Mouse (Mus musculus): ENCODE results near the gene Tmem205. TPM values are rescaled to one million over a fixed set of nuclear protein-coding genes. Genes with fewer than 3 reads are reported as not detected.

Tmem205 gene
- total and polyA plus RNA-seq, 2 experiments from 2014 or later, result 44.2 to 50.9 TPM

DNA sequence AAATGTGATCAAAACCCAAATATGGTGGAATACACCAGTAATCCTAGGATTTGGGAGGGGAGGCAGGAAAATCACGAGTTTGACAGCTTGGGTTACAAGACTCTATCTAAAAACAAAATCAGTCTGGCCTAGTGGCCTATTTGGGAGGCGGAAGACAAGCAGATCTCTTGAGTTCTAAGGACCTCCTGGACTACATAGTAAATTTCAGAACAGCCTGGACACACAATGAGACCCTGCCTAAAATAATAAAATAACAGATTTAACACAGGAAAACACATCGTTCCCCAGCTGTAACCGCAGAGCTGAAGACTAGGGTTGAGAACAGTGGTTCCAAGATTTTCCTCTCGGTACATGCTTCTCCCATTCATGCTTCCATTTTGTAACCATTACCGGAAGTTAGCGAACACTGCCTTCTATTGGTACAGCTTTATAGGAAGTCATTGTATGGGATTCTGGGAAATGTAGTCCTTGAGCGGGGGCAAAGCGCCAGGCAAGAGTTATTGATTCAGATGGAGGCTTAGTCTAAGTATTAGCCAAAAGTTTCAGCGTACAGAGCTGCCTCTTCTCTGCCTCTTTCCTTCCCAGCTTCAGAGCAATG is 26.0 kb downstream of the Tmem205 start:
- peak overlapping the region; percentile 50 for H3K4me2 ChIP-seq (ENCODE audit: low read depth, low read length, poor library complexity, severe bottlenecking)
- no peaks in the 10 kb centered on the region for H3K4me1 ChIP-seq (ENCODE audit: insufficient read depth, low read length)
- 0 out of 2 replicates have a peak overlapping the region, but pooled peaks have one; percentile 29 for H3K9ac ChIP-seq (replicated peaks; ENCODE audit: low read length, poor library complexity, severe bottlenecking)
- ATAC-seq (ENCODE audit: low FRiP score) (peak; percentile 79), DNase-seq (ENCODE audit: low spot score) (peak; percentile 93)
- TF ChIP-seq CTCF (IDR thresholded peaks at IDR 0.05), result peak; percentile 65
- H3K9me3 ChIP-seq (ENCODE audit: low read length), result no peaks in the 10 kb centered on the region
- 17% methylated on average over 10 of the region's 10 CpGs for WGBS
- H3K27me3 ChIP-seq (ENCODE audit: insufficient read depth, low read length), result 0 out of 2 replicates have a peak, but pooled peaks cover 12% of the 10 kb centered on the region
- peak overlapping the region; percentile 64 for H3K27ac ChIP-seq (ENCODE audit: low read depth, low read length)
- no peaks in the 10 kb centered on the region for H3K36me3 ChIP-seq (ENCODE audit: insufficient read depth, low read length)
- peak overlapping the region; percentile 36 for H3K4me3 ChIP-seq (ENCODE audit: low read depth, low read length)

DNA sequence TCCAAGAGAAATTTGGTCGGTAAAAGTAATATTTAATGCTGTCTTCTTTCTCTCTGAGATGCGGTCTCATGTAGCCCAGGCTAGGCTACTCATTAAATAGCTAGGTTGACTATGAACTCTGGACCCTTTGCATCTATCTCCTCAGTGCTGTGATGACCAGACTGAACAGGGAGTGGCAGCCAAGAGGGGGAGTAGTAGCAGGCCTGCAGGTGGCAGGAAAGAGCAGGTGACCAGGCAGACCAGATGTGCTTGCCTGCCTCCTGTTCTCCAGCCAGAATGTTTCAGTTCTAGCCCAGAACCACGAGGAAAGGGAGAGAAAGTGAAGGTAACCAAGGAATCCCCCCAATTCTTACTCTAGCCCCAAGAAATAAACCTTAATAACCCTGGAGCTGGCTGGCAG is 38.1 kb downstream of the Tmem205 start:
- no peak for ATAC-seq (ENCODE audit: low FRiP score)
- no peak for TF ChIP-seq CTCF (IDR thresholded peaks at IDR 0.05)
- Histone ChIP-seq H3K4me2 (ENCODE audit: low read depth, low read length, poor library complexity, severe bottlenecking) (no peak overlapping the region), H3K9me3 (ENCODE audit: low read length) (no peaks in the 10 kb centered on the region), H3K27me3 (ENCODE audit: insufficient read depth, low read length) (peaks cover 3% of the 10 kb centered on the region; the same call in 1 of the 2 replicates), H3K9ac (replicated peaks; ENCODE audit: low read length, poor library complexity, severe bottlenecking) (no peak overlapping the region), H3K4me3 (ENCODE audit: low read depth, low read length) (no peak overlapping the region), H3K27ac (ENCODE audit: low read depth, low read length) (no peak overlapping the region), H3K36me3 (ENCODE audit: insufficient read depth, low read length) (no peaks in the 10 kb centered on the region), H3K4me1 (ENCODE audit: insufficient read depth, low read length) (no peaks in the 10 kb centered on the region)
- 63% methylated on average over 3 of the region's 3 CpGs for WGBS
- DNase-seq (ENCODE audit: low spot score), result no peak

DNA sequence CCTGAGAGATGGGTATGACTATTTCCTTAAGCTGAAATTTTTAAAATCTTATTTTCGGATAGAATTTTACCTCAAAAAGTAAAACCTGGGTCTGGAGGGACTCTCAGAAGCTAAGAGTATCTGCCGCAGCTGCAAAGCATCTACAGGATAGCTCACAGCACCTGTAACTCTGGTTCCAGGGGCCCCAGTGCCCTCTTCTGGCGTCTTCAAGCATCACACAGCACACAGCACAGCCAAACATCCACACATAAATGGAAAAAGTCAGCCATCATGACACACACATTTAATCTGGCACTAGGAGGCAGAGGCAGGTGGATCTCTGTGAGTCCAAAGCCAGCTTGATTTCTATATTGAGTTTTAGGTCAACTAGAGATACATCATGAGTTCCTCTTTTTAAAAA is 50.8 kb downstream of the Tmem205 start:
- Histone ChIP-seq H3K9ac (replicated peaks; ENCODE audit: low read length, poor library complexity, severe bottlenecking) (no peak overlapping the region), H3K4me1 (ENCODE audit: insufficient read depth, low read length) (no peaks in the 10 kb centered on the region), H3K27ac (ENCODE audit: low read depth, low read length) (no peak overlapping the region), H3K27me3 (ENCODE audit: insufficient read depth, low read length) (no peaks in the 10 kb centered on the region), H3K9me3 (ENCODE audit: low read length) (no peaks in the 10 kb centered on the region), H3K36me3 (ENCODE audit: insufficient read depth, low read length) (no peaks in the 10 kb centered on the region), H3K4me2 (ENCODE audit: low read depth, low read length, poor library complexity, severe bottlenecking) (no peak overlapping the region), H3K4me3 (ENCODE audit: low read depth, low read length) (no peak overlapping the region)
- ATAC-seq (ENCODE audit: low FRiP score) (no peak), DNase-seq (ENCODE audit: low spot score) (no peak)
- TF ChIP-seq CTCF (IDR thresholded peaks at IDR 0.05), result peak; percentile 31
- 62% methylated on average over 3 of the region's 3 CpGs for WGBS

DNA sequence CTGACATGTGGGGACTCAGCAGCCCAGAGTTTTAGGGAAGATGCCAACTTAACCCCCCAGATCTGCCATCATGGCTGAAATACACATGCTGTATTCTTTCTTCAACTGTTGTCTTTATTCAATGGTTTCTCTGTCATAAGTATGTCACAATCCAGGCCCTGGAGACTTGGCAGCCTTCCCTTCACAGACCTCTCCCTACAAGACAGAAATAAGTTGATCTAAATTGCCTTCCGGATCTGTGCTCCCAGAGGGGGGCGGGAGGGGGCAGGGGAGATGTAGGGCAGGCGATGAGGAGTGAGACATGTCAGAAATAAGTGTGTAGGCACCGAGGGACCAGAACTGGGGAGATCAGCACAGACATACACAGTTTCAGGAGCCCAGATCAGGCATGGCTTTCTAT is 55.2 kb downstream of the Tmem205 start:
- no peak for DNase-seq (ENCODE audit: low spot score)

More for the DNA sequence above, 55.2 kb downstream of the Tmem205 start:
- no peak overlapping the region for H3K4me3 ChIP-seq (ENCODE audit: low read depth, low read length)
- WGBS, result 67% methylated on average over 4 of the region's 4 CpGs
- no peaks in the 10 kb centered on the region for H3K9me3 ChIP-seq (ENCODE audit: low read length)
- no peak overlapping the region for H3K4me2 ChIP-seq (ENCODE audit: low read depth, low read length, poor library complexity, severe bottlenecking)
- no peak overlapping the region for H3K9ac ChIP-seq (replicated peaks; ENCODE audit: low read length, poor library complexity, severe bottlenecking)
- no peak for TF ChIP-seq CTCF (IDR thresholded peaks at IDR 0.05)
- no peaks in the 10 kb centered on the region for H3K4me1 ChIP-seq (ENCODE audit: insufficient read depth, low read length)
- no peaks in the 10 kb centered on the region for H3K36me3 ChIP-seq (ENCODE audit: insufficient read depth, low read length)
- H3K27me3 ChIP-seq (ENCODE audit: insufficient read depth, low read length), result no peaks in the 10 kb centered on the region
- no peak for ATAC-seq (ENCODE audit: low FRiP score)
- no peak overlapping the region for H3K27ac ChIP-seq (ENCODE audit: low read depth, low read length)

Other genes starting within 250 kb of the Tmem205 start
- gene Ldlr, start 204.1 kb downstream of the Tmem205 start, total RNA-seq (2014; rRNA removed), result 16.7 and 27.7 TPM in 2 replicates
- 9.6 and 10.3 TPM in 2 replicates for gene Ldlr, start 204.1 kb downstream of the Tmem205 start, polyA plus RNA-seq (2015; fragmentation: Nextera tagmentation; extraction: Ambion mirVana)
- 5.5 and 6.6 TPM in 2 replicates for gene Spc24, start 167.3 kb downstream of the Tmem205 start, total RNA-seq (2014; rRNA removed)
- gene Spc24, start 167.3 kb downstream of the Tmem205 start, polyA plus RNA-seq (2015; fragmentation: Nextera tagmentation; extraction: Ambion mirVana), result 6.3 and 8.2 TPM in 2 replicates
- 14.9 and 15.2 TPM in 2 replicates for gene Kank2, start 128.8 kb downstream of the Tmem205 start, total RNA-seq (2014; rRNA removed)
- gene Kank2, start 128.8 kb downstream of the Tmem205 start, polyA plus RNA-seq (2015; fragmentation: Nextera tagmentation; extraction: Ambion mirVana), result 2.9 TPM in 2 replicates
- not detected in 2 replicates for gene Angptl8, start 92.0 kb downstream of the Tmem205 start, total RNA-seq (2014; rRNA removed)
- gene Angptl8, start 92.0 kb downstream of the Tmem205 start, polyA plus RNA-seq (2015; fragmentation: Nextera tagmentation; extraction: Ambion mirVana), result 0.20 and 0.48 TPM in 2 replicates
- gene Dock6, start 74.9 kb downstream of the Tmem205 start, total RNA-seq (2014; rRNA removed), result 18.0 and 18.8 TPM in 2 replicates
- gene Dock6, start 74.9 kb downstream of the Tmem205 start, polyA plus RNA-seq (2015; fragmentation: Nextera tagmentation; extraction: Ambion mirVana), result 10.3 and 11.3 TPM in 2 replicates
- 15.9 and 26.0 TPM in 2 replicates for gene Rab3d, start 9.4 kb downstream of the Tmem205 start, total RNA-seq (2014; rRNA removed)
- 17.4 and 18.1 TPM in 2 replicates for gene Rab3d, start 9.4 kb downstream of the Tmem205 start, polyA plus RNA-seq (2015; fragmentation: Nextera tagmentation; extraction: Ambion mirVana)
- gene Ccdc159, start 85 bp downstream of the Tmem205 start, total RNA-seq (2014; rRNA removed), result 6.6 and 12.2 TPM in 2 replicates
- gene Ccdc159, start 85 bp downstream of the Tmem205 start, polyA plus RNA-seq (2015; fragmentation: Nextera tagmentation; extraction: Ambion mirVana), result 4.7 and 5.2 TPM in 2 replicates
- 129 and 165 TPM in 2 replicates for gene Plppr2, start 9.5 kb upstream of the Tmem205 start, total RNA-seq (2014; rRNA removed)
- 129 and 136 TPM in 2 replicates for gene Plppr2, start 9.5 kb upstream of the Tmem205 start, polyA plus RNA-seq (2015; fragmentation: Nextera tagmentation; extraction: Ambion mirVana)
- gene Swsap1, start 28.2 kb upstream of the Tmem205 start, total RNA-seq (2014; rRNA removed), result 33.7 and 38.6 TPM in 2 replicates
- 7.1 and 8.0 TPM in 2 replicates for gene Swsap1, start 28.2 kb upstream of the Tmem205 start, polyA plus RNA-seq (2015; fragmentation: Nextera tagmentation; extraction: Ambion mirVana)
- gene Epor, start 36.0 kb upstream of the Tmem205 start, total RNA-seq (2014; rRNA removed), result 2.7 TPM in 1 of 2 replicates, not detected in the other
- gene Epor, start 36.0 kb upstream of the Tmem205 start, polyA plus RNA-seq (2015; fragmentation: Nextera tagmentation; extraction: Ambion mirVana), result 1.7 and 1.9 TPM in 2 replicates
- gene Rgl3, start 61.9 kb upstream of the Tmem205 start, total RNA-seq (2014; rRNA removed), result 0.76 and 2.8 TPM in 2 replicates
- gene Rgl3, start 61.9 kb upstream of the Tmem205 start, polyA plus RNA-seq (2015; fragmentation: Nextera tagmentation; extraction: Ambion mirVana), result 0.85 and 1.1 TPM in 2 replicates
- 4.3 and 5.8 TPM in 2 replicates for gene Ccdc151, start 75.1 kb upstream of the Tmem205 start, total RNA-seq (2014; rRNA removed)
- 5.0 and 5.1 TPM in 2 replicates for gene Ccdc151, start 75.1 kb upstream of the Tmem205 start, polyA plus RNA-seq (2015; fragmentation: Nextera tagmentation; extraction: Ambion mirVana)
- 71.9 and 85.8 TPM in 2 replicates for gene Prkcsh, start 75.2 kb upstream of the Tmem205 start, total RNA-seq (2014; rRNA removed)
- gene Prkcsh, start 75.2 kb upstream of the Tmem205 start, polyA plus RNA-seq (2015; fragmentation: Nextera tagmentation; extraction: Ambion mirVana), result 62.8 and 64.9 TPM in 2 replicates
- 215 and 239 TPM in 2 replicates for gene Elavl3, start 124.5 kb upstream of the Tmem205 start, total RNA-seq (2014; rRNA removed)
- gene Elavl3, start 124.5 kb upstream of the Tmem205 start, polyA plus RNA-seq (2015; fragmentation: Nextera tagmentation; extraction: Ambion mirVana), result 75.2 and 78.7 TPM in 2 replicates
- 4.1 TPM in 1 of 2 replicates, not detected in the other for gene Gm49318, start 143.7 kb upstream of the Tmem205 start, total RNA-seq (2014; rRNA removed)
- gene Gm49318, start 143.7 kb upstream of the Tmem205 start, polyA plus RNA-seq (2015; fragmentation: Nextera tagmentation; extraction: Ambion mirVana), result 0.25 and 0.36 TPM in 2 replicates
- 30.0 and 33.1 TPM in 2 replicates for gene Zfp653, start 143.8 kb upstream of the Tmem205 start, total RNA-seq (2014; rRNA removed)
- gene Zfp653, start 143.8 kb upstream of the Tmem205 start, polyA plus RNA-seq (2015; fragmentation: Nextera tagmentation; extraction: Ambion mirVana), result 14.2 and 15.1 TPM in 2 replicates
- 49.6 and 56.3 TPM in 2 replicates for gene Ecsit, start 157.9 kb upstream of the Tmem205 start, total RNA-seq (2014; rRNA removed)
- gene Ecsit, start 157.9 kb upstream of the Tmem205 start, polyA plus RNA-seq (2015; fragmentation: Nextera tagmentation; extraction: Ambion mirVana), result 55.0 and 57.2 TPM in 2 replicates
- 1.2 and 1.3 TPM in 2 replicates for gene Cnn1, start 171.7 kb upstream of the Tmem205 start, total RNA-seq (2014; rRNA removed)
- gene Cnn1, start 171.7 kb upstream of the Tmem205 start, polyA plus RNA-seq (2015; fragmentation: Nextera tagmentation; extraction: Ambion mirVana), result 0.77 and 0.92 TPM in 2 replicates
- gene Elof1, start 189.6 kb upstream of the Tmem205 start, total RNA-seq (2014; rRNA removed), result 129 and 132 TPM in 2 replicates
- 161 and 178 TPM in 2 replicates for gene Elof1, start 189.6 kb upstream of the Tmem205 start, polyA plus RNA-seq (2015; fragmentation: Nextera tagmentation; extraction: Ambion mirVana)
- 1.0 and 2.9 TPM in 2 replicates for gene Acp5, start 208.2 kb upstream of the Tmem205 start, total RNA-seq (2014; rRNA removed)
- 0.47 and 0.79 TPM in 2 replicates for gene Acp5, start 208.2 kb upstream of the Tmem205 start, polyA plus RNA-seq (2015; fragmentation: Nextera tagmentation; extraction: Ambion mirVana)
- gene Pigyl, start 229.3 kb upstream of the Tmem205 start, total RNA-seq (2014; rRNA removed), result 27.0 and 40.8 TPM in 2 replicates
- gene Pigyl, start 229.3 kb upstream of the Tmem205 start, polyA plus RNA-seq (2015; fragmentation: Nextera tagmentation; extraction: Ambion mirVana), result 120 and 122 TPM in 2 replicates

Measured in midbrain, postnatal 0 days (tissue).